Mouse (Mus musculus) forelimb bud, embryonic 11.5 days (tissue): ENCODE measurements at regions not wholly inside any gene's neighbourhood (a gene's known extent, or its start where the extent isn't known, plus 50 kb on each side); places are given as distances from the start of the nearest gene placed in this dataset.

Experiments used
- DNase-seq: peaks from one replicate; pipeline ENCODE4 v3.0.0-alpha.2; 2012; ENCODE audit warnings: low read depth, low spot score

DNA sequence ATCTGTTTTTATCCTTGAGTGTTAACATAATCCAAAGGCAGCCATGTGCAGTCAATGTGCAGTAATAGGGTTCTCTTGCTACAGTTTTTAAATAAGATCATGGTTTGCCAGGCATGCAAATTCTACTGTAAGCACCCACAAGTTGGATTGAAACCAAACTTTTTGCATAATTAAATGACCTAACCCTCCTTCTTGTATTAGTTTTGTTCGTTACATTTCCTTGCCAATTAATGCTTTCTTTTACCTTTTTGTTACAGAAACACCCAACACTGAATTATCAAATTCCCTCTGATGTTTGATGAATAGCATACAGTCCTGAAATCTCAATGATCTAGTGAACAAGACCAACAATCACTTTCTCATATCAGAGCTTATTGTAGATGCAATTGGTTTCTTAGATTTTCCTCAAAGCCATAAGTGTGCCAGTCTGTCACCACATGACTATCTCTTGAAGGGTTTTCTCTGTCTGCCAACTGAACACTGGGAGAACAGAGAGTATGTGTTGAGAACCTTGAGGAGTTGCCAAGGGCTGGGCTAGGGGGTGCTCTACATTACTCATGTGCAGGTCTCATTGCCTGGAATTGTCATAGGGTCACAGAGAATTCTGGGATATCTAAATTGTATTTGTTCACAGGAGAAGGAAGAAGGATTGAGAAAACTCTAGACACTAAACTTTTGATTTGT lies 1060.4 kb downstream of the Gsdmc2 start:
- DNase-seq: no peak

DNA sequence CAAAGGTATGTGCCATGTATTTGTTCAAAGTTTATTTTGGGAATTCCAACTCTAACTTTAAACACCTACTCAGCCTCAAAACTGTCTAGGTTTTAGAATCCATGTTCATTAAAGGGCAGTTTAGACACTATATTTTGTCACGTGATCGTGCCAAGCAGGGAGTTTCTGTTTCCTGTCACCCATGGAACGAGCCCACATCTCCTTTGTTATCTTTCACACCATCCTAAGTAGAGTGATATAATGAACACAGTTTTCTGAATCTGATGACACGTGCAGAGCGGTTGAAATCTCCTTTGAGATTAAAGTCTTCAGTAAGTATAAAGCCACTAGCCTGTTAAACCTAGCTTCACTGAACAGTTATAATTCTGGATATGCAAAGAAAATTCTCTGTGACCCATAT lies 1066.1 kb downstream of the Gsdmc2 start:
- no peak for DNase-seq

DNA sequence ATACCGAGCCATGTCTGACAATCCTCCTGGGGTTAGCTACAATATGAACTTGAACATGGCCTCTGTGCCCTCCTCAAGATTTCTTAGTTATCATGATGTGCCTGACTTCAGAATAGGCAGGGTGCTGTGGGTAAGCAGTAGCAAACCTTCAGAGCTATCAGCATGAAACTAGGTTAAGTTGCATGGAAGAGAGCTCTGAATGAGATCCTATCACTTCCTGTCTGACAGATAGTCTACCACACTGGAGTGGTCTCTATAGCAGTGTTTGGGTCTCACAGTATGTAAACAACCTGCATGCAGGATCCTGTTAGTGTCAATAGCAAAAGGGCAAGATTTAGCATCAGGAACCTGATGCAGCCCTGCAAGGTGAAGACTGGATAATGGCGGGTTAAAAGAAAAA lies 1092.3 kb downstream of the Gsdmc2 start:
- DNase-seq: no peak

DNA sequence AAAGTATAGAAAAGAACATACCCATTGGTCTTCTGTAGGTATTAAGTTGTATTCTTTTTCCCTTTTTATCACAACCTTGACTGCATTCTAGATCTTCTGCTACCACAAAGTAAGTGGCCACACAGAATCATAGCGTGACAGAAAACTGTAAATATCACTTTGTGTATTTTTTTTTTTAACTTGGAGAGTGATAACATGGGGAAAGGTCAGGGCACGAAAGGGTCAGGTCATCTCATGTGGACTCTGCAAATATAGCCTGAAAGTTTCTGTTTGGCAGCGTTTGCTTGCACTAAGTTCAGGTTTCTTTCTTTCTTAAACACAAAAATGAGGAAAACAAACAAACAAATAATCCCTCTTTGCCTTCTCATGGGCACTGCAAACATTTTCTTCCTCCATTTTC lies 1101.1 kb downstream of the Gsdmc2 start:
- no peak for DNase-seq

DNA sequence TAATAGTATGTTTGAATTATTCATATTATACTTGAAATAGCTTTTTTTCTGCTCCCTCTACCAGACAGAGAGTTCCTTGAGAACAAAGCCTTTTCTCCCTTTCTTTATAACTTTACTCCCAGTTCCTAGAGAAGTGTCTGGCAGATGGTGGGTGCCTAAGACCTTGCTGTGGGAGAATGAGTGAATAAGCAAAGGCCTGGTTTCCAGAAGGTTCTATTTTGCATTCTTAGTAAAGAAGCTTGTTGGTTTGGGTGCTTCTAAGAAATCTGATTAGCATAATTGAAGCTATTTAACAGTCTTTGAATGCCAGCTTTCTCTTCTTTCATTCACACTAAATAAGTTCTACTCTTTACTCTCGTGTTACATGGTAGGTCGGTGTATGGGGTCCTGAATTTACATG lies 1104.2 kb downstream of the Gsdmc2 start:
- DNase-seq: no peak

DNA sequence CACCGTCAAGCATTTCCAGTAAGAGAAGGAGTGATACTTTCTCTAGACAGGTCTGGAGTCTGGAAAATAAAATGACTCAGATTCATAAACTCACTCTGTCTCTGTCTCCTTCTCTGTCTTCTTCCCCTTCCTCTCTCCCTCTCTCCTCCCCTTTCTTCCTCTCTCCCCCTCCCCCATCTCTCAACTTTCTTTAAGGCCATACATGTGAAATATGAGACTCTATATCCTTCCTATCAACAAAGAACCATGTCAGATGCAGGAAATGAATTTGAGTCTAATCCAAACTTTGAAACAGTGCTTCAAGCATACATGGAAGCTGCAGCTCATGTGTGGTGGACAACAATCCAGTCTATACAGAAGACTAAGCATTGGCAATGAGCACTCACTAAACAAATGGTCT lies 1109.6 kb downstream of the Gsdmc2 start:
- no peak for DNase-seq

DNA sequence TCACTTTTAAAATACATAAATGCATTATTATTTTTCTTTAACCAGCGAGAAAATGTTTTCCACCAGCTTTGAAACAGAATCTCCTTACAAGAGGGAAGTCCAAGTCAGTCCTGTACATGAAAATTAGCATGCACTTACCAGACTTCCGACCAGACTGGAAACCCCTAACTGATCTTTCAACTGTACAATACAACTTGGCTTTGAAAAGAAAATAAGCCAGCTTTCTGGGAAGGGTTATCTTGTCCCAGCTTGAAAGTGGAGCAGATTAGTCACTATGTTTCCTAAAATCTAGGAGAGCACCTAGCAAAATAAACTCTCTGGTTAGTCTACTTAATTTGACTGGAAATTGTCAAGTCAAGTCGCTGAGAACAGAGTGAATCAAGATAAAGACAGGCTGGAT lies 1110.1 kb downstream of the Gsdmc2 start:
- no peak for DNase-seq

DNA sequence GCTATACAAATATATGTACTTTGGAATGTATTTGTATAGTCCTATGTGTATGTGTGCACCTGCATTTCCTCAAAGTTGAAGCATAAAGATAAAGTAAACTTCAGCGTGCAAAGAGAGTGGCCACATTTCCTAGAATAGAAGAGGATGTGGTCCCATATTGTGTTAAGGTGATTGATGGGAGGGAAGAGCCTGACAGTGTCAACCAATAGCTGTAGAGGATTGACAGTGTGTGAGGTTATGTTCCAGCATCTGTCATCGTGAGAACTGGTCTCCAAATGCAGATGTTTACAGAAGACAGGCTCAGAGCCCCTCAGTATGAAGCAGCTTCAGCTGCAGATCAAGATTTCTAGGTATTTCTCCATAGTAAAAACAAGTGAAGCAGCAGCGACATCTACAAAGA lies 1114.5 kb downstream of the Gsdmc2 start:
- no peak for DNase-seq

DNA sequence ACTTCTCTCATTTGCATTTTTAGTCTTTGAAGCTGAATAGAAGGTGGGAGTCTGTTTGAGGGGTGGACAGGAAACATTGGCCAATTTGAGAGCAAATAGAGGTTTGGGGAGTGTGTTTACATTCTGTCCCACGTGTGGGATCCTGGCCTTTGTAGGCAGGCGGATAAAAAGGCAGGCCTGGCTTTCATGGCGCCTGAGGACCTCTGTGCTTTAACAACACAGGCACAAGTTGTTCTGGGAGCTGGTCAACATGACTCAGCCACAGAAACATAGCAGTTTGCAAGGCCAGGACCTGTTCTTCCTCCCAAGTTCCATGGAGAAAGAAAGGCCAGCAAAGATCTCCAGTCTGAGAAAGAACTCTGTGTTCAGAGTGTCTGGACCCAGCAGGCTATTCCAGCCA lies 1130.7 kb downstream of the Gsdmc2 start:
- DNase-seq: no peak

DNA sequence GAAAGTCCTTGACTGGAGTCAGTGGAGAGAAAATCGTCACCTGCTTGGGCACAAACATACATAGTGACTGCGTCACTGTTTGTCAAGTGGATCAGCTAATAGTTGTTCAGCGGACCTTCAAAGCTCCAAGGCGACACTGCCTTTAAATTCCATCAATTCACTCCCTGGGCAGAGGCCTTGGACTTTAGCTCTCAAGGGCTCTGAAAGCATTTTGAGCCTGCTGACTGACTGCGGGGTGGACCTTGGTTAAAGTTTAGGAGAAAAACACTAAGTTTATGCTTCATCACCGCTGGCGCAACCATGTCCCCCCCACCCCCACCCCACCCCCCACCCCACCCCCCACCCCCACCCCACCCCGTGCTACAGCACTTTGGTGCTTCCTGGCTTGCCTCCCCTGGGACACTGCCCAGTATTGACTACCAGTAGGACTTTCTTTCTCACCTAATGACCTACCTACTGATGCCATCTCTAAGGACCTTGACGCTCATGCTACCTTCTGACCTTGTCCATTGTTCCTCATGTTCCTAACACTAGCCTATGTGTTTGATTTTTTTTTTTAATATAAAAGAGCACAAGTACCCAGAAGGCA lies 1132.3 kb downstream of the Gsdmc2 start:
- DNase-seq: no peak

DNA sequence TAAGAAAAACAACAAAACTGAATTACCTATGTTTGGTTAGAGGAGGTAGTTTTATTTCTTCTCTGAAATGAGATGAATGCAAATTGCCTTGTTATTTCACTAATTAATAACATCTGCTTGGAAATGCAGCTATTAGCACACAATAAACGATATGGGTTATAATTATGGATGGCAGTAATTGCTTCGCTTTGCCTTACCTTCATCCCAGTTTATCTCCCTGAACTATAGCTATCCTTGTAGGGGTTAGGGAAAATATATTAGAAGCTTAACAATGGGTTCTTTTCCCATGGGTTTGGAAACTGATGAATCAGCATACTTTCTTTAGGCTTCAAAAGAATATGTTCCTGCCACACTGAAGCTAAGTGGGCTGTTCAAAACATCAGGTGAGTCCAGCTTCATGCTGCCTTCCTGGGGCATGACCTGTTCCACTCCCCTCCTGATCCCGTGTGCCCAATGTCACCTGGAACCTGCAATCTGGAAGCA lies 1132.9 kb downstream of the Gsdmc2 start:
- no peak for DNase-seq

DNA sequence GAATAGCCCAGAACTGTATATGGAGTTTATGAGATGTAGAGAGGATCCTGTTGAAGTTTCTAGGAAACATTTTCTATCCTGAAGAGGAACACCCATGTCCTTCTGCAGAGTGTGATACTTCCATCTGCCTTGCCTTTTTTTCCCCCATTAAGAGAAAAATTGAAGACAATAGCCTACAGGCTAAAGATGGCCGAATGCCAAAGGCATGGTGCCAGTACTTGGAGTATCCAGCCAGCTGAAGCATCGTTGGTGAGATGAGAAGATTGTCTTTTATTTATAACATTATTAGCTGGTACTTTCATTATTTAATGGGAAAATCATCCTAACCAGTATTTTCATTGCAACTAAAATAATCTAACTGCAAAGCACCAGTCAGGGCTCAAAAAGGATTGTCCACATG lies 1135.4 kb downstream of the Gsdmc2 start:
- DNase-seq: no peak

DNA sequence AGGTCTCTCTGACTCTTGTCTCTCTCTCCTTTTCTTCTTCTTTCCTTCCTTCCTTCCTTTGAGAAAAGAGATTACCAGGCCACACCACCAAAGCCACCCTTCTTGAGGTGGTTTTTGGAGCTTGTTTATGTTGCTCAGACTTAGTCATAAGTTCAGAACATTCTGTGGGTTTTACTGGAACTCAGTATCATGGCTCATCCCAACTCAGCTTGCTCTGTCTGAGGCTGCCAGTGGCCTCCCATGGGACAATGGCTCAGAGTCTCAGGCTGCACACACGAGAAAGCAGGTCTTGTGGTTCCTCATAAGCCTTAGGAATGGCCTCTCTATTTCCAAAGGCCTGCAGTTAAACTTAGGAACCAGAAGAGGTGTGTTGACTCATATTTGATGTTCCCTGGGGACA lies 1146.4 kb downstream of the Gsdmc2 start:
- no peak for DNase-seq

DNA sequence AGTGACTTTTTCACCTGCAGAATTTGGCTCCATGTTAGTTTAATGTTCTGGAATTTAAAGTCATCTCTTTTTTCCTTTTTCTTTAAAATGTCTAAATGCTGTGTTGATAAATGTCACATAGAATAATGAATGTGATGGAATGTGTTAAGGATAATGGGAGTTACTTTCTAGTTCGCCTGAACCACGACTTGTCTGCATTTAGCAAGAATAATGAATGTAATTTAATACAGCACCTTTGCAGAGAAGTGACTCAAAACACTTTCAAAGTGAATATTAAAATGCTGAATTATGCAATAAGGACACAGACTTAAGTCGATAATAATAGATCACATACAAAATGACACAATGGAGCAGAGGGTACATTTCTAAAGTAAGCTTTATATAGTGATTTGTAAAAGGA lies 1150.2 kb downstream of the Gsdmc2 start:
- DNase-seq: no peak

DNA sequence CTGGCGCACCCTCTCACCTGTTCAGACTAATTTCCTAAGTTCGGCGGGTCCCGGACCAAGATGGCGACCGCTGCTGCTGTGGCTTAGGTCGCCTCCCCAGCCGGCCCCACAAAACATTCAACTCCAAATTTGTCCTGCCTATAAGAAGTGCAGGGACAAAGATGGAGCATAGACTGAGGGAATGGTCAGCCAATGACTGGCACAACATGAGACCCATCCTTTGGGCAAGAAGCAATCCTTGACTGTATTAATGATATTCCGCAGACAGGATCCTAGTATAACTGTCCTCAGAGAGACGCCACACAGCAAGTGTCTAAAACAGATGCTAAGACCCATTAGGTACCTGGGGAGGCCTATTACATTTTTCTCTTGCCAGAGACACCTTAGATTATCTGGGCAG lies 1151.3 kb downstream of the Gsdmc2 start:
- DNase-seq: no peak

DNA sequence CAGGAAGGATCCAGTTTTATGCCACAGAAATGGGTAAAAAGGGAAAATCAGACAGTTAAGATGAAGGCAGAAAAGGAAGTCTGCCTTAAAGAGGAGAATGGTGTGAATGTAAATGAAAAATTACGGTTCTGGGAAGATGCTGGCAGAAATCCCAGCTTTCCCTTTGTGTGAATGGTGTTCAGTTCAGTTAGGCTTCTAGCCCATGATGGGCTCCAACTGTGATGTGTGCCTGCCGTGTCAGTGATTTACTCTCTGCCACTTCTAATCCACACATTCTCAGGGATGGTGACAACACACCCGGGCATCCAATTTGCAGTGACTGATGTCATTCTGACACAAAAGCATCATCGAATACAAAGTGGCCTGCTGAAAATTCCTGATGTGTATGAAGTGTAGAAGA lies 1171.6 kb downstream of the Gsdmc2 start:
- DNase-seq: no peak

DNA sequence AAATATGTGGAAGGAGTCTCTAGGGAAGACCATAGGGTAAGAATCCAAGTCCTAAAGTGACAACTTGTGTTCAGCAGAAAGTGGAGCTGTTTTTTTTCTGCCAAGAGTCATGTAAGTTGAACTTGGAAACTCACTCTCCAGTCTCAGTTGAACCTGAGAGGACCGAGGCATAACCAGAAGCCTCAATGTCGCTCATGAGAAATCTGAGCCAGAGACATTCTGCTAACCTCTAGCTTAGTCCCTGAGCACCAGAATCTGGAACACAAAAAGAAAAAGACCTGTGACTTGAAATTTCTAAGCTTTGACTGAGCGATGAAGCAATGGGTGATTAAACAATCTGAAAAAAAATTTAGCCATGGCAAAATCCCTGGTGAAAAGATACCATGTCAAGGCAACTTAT lies 1175.0 kb downstream of the Gsdmc2 start:
- no peak for DNase-seq

DNA sequence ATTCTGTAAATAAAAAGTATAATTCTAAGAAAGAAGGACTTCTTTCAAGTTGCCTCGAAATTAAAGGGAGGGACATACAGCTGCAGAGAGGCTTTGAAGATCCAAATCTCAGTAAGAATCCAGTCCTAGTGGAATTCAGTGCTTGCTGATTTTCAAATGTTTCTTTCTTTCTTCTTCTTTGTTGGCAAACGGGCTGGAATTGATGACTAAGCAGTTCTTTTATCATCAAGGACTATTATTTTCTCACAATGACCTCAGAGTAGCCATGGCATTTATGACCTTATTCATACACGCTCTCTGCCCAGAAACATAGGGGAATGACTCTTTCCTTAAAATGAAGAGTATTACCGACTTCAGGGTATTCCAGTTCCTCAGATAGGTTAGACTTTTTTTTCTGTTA lies 1185.9 kb downstream of the Gsdmc2 start:
- DNase-seq: no peak

DNA sequence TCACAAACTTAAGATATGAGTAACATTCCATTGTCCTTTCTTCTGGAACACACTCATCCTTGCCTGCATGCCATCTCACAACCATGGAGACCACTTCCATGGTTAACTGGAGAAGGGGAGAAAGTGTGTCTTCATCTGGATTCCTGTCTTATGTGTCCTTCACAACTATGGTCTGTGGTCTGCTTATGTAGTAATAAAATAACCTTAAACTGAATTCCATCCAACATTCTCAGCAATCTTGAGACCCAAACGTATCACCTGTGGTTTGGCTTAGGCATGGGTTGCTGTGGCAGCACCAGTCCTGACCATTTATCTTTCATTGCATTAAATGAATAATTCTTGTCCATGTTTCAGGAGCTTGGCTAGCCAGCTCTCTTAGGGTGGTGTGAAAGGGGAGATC lies 1186.3 kb downstream of the Gsdmc2 start:
- no peak for DNase-seq

DNA sequence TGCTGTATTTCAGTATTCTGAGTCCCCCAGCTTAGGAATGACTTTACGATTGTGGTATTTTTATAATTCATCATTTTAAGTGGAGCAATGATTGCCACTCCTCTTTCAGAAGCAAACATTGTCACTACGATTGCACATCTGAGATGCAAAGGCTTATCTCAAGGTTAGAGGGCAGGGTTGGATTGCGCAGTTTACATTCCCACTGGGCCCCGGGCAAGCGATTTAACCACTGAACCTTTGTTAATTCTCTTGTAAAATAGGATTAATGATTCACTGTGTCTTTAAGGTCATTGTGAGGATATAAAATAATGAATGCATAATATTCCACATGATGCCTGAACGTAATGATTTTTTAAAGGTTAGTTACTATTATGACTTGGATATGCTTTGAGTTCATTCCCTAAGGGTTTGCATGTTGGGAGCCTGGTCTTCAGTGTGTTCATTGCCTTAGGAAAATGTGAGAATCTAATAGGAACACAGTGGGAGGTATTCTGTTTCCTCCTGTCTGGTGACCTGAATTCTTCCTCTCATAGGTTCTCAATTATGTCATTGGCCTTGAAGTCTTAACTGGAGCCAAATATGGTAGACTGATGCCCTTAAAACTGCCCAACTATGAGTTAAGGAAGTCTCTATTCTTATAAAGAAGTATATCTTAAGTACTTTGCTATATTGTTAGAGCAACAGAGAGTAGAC lies 1198.4 kb downstream of the Gsdmc2 start:
- no peak for DNase-seq

DNA sequence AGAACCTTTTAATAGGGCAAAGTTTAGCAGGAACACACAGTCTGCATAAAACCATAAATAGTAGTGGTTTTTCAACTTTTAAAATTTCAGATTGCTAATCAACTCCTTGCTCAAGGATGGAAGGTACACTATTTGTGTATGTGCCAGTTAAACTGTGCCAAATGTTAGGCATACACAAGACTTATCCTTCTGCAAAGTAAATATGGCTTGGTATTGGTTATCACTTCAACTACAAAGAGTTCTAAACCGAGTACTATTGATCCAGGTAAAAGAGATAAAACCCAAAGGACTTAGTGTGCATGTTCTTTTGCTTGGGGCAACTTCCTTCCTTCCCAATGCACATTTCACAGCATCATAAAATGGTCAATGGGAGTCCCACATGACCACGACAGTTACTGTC lies 1200.2 kb downstream of the Gsdmc2 start:
- DNase-seq: no peak

DNA sequence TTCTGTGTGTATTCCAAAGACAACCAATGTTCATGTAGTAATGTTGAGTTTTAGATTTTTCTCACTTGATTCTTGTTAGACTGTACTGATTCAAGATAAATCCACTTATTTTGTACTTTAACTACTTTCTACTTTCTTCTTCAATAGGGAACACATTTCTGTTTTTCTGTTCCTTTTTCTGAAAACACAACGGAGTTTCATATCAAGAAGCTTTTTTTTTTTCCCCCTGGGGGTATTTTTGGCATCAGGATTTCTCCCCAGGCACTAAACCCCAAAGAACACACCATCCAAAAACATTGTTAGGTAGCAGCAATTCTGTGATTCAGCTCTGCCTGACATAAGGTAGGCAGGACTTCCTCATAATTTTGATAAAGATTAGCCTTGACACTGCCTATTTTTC lies 1200.7 kb downstream of the Gsdmc2 start:
- no peak for DNase-seq

DNA sequence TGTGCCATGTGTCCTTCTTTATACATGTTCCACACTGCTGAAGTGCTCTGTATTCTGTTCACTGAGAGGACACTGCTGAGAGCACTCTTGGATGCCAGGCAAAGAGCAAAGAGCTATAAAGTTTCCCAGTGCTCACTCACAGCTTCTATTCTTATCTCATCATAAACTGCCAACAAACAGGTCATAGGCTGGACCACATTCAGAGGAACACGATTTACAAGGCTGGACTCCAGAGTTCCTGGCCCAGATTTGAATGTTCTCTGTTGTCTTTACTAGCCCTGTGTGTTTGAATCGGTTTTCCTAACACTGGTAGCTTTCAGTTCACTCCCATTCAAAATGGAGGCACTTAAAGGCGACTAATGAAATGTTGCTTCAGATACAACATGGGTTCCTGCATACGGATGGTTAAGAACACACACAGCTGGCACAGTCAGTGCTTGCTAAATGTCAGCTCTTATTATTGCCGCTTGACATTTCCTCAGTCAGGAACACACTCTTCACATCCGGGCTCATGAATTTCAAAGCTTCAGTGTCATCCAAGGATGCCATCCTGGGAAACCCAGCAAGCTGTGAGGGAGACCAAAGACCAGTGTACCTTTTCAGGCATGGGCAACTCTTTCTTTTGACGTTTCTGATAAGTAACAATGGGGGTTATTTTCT lies 1203.8 kb downstream of the Gsdmc2 start:
- DNase-seq: no peak
